Mouse (Mus musculus) left cerebral cortex, postnatal 36 days (tissue): ENCODE results near the gene Ehd1. TPM values are rescaled to one million over a fixed set of nuclear protein-coding genes. Genes with fewer than 3 reads are reported as not detected.
A peak's percentile ranks its signal among the peaks of the same experiment; 100 is the strongest.

Experiments used
- DNase-seq, 2 experiments: peaks; one replicate each; pipeline ENCODE4 v3.0.0; 2021 to 2022; ENCODE audit warnings: low spot score in 2 of 2, mixed read lengths in 1 of 2
- intact Hi-C: fragments of 180-260 bp; cut with DNase I; formaldehyde crosslinking; loops from one replicate; pipeline ENCODE4 v1.15.1; 2025
- total RNA-seq, 2 experiments: library from RNA; stranded (reverse); gene quantifications; 2 replicates each; pipeline ENCODE4 v1.2.3; 2021

The Ehd1 gene
- total RNA-seq, 2 experiments from 2014 or later: 38.2 to 42.2 TPM

DNA sequence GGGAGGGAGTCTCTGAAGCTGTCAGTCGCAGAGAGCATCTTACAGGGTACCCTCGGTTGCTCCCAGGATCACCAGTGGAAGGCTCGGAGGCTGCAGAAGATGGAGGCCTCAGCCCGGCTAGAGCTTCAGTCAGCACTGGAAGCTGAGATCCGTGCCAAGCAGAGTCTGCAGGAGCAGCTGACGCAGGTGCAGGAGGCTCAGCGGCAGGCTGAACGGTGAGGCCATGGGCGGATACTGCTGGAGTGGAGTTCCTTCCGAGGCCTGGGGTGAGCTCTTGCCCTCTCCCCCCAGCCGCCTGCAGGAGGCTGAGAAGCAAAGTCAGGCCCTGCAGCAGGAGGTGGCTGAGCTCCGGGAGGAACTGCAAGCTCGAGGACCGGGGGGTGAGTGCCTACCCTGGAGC, 39.0 kb downstream of the Ehd1 start:
- intact Hi-C loops: no loop called here
- DNase-seq: no peak

- no peak for DNase-seq
- intact Hi-C loops: no loop called here
Observed at GRCm38 (mm10) chr19:6318145-6318544, 41.6 kb downstream of the Ehd1 start.

DNA sequence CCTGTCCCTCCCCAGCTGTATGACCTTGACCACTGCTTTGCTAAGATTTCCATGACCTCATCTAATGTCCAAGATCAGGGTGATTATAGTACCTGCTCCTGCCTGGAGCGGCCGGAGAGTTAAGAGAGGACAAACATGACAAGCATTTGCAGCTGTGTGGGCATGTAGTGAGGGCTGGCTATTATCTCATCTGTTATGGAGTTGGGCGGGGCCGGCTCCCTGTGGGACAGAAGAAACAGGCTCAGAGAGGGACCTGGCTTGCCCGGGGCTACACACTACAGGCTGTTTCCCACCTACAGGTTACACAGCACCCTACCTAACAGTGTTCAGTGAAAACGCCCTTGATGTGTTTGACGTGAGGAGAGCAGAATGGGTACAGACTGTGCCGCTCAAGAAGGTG, 44.8 kb downstream of the Ehd1 start:
- intact Hi-C loops: no loop called here
- no peak for DNase-seq

DNA sequence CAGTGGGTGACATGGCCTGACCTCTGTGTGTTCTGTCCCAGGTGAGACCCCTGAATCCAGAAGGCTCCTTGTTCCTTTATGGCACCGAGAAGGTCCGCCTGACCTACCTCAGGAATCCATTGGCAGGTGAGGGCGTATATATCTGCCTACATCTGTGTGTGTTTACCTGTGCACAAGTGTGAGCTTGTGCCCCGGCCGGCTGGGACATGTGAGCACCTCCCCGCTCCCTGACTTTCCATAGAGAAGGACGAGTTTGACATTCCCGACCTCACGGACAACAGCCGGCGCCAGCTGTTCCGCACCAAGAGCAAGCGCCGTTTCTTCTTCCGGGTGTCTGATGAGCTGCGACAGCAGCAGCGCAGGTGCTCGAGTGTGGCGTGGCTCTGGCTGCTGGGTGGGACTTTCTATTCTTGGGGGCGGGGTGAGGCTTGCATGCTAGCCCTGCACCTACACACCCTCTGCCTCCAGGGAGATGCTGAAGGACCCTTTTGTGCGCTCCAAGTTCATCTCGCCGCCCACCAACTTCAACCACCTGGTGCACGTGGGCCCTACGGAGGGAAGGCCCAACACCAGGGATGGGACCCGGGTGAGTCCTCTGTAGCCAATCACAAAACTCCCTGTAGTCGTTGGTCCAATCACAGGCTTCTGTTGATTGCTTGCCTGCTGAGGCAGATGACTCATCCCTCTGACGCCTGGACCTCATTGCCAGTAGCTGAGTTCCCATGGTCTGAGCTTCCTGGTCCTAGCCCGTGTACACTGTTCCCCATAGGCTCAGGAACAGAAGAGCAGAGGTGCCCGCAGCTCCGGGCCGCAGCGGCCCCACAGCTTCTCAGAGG, 45.5 kb downstream of the Ehd1 start:
- DNase-seq: peak in 1 of 2 experiments; percentile 22
- intact Hi-C loops: no loop called here

DNA sequence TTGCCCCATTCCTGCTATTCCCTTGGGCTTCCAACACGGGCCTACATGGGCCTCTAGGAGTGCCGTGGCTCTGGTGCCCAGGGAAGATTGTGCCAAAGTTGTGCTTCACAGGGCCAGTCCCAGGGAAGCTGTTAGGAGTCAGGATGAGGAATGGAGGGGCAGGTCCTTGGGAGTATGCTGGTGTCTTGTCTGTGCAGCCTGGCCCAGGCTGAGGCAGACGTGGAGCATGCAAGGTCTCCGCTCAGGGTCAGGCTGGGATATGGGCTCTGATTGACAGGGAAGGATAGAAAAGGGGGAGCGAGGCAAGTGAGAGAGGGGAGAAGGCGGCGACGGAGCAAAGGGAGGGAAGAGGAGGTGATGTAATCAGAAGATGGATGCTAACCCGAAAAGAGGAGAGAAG, 48.2 kb downstream of the Ehd1 start:
- no peak for DNase-seq
- intact Hi-C loops: no loop called here

- no peak for DNase-seq
- intact Hi-C loops: loop anchor here (2.0 to 5.0 kb wide), 2 partner anchors 66 to 189 kb away; partner anchors contain the start of genes Arl2 and Batf2
Observed at GRCm38 (mm10) chr19:6331178-6331577, 54.7 kb downstream of the Ehd1 start.

DNA sequence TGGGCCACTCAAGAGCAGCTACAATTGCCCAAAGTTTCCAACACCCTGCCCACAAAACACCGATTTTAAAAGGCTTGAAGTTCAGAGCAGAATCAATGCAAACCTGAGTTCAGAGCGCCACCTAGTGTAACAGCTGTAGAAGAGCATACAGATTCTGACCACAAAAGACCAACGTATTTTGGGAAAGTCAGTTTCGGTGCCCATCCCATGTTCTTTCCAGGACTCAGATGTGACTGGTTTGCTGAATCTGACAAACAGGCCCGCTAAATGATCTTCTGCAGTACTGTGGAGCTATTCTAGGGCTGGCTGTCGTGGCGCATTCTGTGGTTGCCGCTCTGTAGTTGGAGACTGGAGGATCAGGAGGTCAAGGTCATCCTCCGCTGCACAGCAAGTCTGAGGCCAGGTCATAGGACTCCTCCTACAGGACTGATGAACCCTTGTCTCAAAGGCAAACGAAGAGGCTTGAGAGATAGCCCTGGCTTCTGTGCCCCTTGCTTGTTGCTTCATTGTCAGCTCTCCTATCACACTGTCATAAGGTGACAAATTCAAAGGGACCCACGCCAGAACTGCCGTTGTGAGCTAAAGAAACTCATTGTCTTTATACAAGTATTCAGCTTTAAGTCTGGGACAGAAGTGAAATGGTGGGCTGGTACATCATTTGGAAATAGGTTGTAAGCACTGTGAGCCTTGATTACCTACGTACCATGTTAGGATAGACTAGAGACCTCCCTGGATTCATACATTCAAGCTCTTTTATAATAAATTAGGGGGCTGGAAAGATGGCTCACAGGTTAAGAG, 55.4 kb downstream of the Ehd1 start:
- intact Hi-C loops: loop anchor here (2.0 to 5.0 kb wide), 2 partner anchors 67 to 190 kb away; partner anchors contain the start of genes Arl2 and Batf2
- DNase-seq: no peak

DNA sequence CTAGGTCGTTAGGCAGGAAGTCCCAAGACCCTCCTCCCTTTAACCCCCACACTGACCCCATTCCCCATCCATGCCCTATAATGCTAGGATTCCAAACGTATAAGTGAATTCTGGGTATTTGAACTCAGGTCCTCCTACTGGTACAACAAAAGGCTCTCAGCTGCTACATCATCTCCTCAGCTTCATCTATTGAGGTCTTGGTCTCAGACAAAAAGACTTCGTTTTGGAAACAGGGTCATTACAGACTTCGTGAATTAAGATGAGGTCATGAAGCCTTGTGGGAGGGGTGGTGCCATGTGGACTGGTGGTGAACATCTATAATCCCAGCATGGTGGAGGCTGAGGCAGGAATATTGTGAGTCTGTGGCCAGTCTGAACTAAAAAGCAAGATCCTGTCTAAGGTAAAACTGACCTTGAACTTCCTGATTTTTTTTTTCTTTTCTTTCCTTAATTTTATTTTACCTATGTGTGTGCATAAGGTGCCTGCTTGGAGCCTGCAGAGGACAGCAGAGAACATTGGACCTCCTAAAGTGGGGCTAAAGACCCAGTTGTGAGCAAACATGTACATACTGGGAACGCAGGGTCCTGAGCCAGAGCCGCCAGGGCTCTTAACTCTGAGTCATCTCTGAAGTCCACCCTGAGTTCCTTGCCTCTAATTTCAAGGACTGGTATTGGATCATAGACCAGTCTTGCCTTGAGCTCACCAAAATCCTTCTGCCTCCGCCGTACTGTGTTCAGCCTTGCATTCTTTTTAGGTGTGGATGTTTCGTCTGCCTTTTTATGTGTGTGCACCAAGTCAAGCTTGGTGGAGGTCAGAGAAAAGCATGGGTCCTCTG, 57.5 kb downstream of the Ehd1 start:
- no peak for DNase-seq
- intact Hi-C loops: loop anchor here (5.0 kb wide), 1 partner anchor 192 kb away; the partner anchor contains the start of genes Arl2 and Batf2

DNA sequence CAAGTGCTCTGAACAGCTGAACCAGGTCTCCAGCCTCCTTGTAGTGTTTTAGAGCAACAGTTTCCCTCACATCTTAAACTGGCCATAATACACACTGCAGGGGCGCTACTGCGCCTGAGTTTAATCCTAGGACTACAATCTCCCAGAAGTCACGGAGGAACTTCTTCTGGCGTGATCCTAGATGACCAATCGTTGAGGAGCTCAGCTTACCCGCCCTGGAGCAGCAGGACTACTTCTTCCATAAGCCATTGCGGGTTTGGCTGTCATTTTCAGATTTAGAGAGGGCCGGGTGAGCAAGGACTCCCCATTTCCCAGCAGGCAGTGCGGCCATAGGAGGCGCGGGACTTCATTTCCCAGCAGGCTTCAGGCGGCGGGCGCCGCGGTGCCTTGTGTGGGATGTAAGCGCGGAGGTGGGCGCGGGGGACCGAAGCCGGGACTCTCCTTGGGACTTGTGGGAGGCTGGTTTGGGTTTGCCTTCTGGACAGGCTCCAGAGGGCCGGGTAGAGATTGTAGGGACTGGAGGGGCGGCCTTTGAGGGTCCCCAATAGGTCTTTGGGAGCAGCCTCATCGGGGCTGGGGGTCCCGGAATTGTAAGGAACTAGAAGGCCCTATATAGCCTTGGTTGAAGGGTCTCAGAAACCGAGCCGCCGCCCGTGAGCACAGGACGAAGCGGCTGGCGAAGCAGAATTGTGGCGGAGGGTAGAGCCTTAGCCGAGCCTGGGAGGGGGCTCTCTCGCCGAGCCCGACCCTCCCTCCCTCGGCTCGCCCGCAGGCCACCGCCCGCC, 58.3 kb downstream of the Ehd1 start, which contains the start of gene Men1:
Gene Men1, plus strand, starts transcription at position 307 of the 785 bp plus-strand sequence.
- intact Hi-C loops: loop anchor here (5.0 kb wide), 2 partner anchors 193 to 268 kb away; partner anchors contain the start of genes Arl2, Batf2 and Tm7sf2
- DNase-seq: peak; percentile 96

DNA sequence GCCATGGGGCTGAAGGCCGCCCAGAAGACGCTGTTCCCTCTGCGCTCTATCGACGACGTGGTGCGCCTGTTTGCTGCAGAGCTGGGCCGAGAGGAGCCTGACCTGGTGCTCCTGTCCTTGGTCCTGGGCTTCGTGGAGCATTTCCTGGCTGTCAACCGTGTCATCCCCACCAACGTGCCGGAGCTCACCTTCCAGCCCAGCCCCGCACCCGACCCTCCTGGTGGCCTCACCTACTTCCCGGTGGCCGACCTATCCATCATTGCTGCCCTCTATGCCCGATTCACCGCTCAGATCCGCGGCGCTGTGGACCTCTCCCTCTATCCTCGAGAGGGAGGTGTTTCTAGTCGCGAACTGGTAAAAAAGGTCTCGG, 58.9 kb downstream of the Ehd1 start:
- intact Hi-C loops: loop anchor here (5.0 kb wide), 1 partner anchor 268 kb away; the partner anchor contains the start of gene Tm7sf2
- DNase-seq: no peak

DNA sequence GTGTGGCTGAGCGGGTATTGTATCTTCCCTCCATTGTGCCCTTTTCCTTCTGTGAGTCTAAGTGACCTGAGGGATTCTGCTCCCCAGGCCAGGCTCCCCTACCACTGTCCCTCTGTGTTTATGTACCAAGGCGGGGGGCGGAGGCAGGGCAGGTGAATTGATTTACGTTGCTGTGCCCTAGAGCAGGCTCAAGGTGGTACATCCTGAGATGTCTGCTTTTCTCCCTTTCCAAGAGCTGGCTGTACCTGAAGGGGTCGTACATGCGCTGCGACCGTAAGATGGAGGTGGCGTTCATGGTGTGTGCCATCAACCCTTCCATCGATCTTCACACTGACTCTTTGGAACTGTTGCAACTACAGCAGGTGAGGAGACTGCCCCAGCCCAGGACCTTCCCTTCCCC, 60.4 kb downstream of the Ehd1 start:
- intact Hi-C loops: loop anchor here (5.0 kb wide), 1 partner anchor 270 kb away; the partner anchor contains the start of gene Tm7sf2
- no peak for DNase-seq

DNA sequence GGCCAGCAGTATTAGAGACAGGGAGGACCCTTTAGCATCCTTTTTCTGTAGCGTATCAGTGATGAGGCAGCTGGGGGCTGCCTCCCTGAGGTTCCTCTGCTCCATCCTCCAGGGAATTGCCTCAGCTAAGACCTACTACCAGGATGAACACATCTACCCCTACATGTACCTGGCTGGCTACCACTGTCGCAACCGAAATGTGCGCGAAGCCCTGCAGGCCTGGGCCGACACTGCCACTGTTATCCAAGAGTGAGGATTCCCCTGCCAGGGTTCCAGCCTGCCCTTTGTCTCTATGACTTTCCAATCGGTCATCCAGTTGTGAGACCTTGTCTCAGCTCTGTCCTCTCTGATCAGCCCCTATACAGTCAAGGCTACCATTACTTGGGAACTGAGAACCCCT, 61.6 kb downstream of the Ehd1 start:
- DNase-seq: no peak
- intact Hi-C loops: loop anchor here (5.0 kb wide), 1 partner anchor 271 kb away; the partner anchor contains the start of gene Tm7sf2

DNA sequence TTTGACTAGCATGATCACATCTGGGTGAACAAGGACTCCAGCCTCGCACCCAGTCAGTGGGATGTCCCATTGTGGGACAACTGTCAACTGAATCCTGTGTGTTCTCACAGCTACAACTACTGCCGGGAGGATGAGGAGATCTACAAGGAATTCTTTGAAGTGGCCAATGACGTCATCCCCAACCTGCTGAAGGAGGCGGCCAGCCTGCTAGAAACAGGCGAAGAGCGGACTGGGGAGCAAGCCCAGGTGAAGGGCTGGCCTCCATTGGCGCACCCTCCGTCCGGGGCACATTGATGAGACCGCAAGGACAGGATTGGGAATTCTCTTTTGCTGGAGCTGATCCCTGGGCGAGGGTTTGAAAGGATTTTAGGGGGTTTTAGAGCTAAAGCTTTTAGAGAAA, 62.2 kb downstream of the Ehd1 start:
- intact Hi-C loops: loop anchor here (5.0 kb wide), 1 partner anchor 271 kb away; the partner anchor contains the start of gene Tm7sf2
- no peak for DNase-seq

DNA sequence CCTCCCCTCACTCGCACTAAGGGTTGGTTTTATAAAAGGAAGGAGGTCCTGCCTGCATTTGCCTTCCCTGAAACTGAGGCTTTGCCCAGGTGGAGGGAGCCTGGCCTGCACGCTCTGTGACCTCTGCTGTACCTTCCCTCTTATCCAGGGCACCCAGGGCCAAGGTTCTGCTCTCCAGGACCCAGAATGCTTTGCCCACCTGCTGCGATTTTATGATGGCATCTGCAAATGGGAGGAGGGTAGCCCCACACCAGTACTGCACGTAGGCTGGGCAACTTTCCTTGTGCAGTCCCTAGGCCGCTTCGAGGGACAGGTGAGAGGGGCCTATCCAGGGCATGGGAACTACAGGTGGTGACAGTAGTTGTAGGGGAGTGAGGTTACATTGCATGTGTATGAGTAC, 62.7 kb downstream of the Ehd1 start:
- intact Hi-C loops: loop anchor here (5.0 kb wide), 1 partner anchor 272 kb away; the partner anchor contains the start of gene Tm7sf2
- DNase-seq: no peak

GRCm38 (mm10) chr19:6339890-6340504, 63.5 kb downstream of the Ehd1 start:
- no peak for DNase-seq
- intact Hi-C loops: loop anchor here (5.0 kb wide), 1 partner anchor 273 kb away; the partner anchor contains the start of gene Tm7sf2

DNA sequence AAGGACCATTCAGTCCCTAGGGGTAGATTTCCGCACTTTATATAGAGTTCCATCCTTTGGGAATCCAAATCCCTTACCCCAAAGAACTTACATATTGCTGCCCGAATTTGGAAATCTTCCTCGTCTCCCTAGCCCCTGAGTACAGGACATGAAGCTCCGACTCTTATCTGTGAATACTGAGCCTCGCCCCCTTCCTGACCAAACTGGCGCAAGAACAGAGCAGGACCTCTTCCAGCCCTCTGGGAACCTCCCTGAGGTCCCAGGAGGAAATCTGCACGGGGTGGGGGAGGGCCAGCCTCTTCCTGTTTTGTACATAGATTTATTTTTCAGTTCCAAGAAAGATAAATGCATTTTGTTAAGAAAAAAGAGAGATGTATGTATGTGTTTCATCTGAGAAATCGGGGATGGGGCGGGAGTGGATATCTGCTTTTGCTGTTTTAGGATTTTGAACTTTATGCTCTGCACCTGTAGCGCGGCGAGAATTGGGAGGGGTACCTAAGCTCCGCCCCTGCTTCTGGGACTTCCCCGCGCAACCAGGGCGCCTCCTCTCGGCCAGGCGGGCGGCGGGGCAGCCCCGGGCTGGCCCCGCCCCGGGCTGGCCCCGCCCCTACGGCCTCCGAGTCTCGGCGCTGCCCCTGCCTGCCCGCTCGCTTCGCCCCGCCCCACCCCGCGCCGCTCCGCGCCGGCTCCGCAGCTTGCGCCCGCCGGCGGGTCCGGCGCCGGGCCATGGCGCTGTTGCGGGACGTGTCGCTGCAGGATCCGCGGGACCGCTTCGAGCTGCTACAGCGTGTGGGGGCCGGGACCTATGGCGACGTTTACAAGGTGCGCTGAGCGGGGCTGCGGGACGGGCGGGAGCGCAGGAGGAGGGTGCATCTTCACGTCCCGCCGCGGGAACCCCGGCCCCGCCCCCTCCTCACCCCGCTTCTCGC, 64.3 kb downstream of the Ehd1 start, which contains the start of gene Map4k2:
Gene Map4k2, plus strand, starts transcription at position 612 of the 929 bp plus-strand sequence.
- intact Hi-C loops: no loop called here

More for the DNA sequence above, 64.3 kb downstream of the Ehd1 start, which contains the start of gene Map4k2:
- DNase-seq: peak; percentile 74 to 85
